Mouse (Mus musculus): ENCODE data around the gene Kcng4.

DNA sequence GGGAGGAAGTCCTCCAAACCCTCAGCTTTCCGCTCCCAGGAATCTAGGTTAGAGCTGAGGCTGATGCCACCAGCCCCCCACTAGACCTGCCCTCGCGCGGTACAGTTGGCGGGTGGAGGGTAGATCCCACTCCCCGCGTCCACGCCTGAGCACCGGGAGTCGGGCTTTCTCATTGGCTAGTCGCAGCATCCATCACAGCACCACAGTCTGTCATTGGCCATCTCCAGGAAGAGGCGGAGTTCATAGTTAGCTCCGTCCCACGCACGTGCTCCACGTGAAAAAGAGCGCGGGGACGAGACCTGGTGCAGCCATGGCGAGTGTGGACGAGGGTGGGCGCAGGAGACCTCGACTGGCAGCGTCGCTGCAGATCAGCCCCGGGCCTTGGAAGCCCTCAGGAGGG is 23.0 kb downstream of the Kcng4 start, which contains the start of gene Adad2:
- no peak for TF ChIP-seq POLR2A (IDR thresholded peaks at IDR 0.05; ENCODE audit: insufficient read depth, low read depth, low read length)
- no peak for TF ChIP-seq CTCF (IDR thresholded peaks at IDR 0.05; ENCODE audit: insufficient read depth, low read depth, low read length)
